Mouse (Mus musculus): ENCODE measurements around the gene Gm20388. TPM values are rescaled to one million over a fixed set of nuclear protein-coding genes. Genes with fewer than 3 reads are reported as not detected.
A peak's percentile ranks its signal among the peaks of the same experiment; 100 is the strongest.

Gm20388 gene
- total RNA-seq, 2 experiments from 2014 or later, result 11.4 to 18.1 TPM

DNA sequence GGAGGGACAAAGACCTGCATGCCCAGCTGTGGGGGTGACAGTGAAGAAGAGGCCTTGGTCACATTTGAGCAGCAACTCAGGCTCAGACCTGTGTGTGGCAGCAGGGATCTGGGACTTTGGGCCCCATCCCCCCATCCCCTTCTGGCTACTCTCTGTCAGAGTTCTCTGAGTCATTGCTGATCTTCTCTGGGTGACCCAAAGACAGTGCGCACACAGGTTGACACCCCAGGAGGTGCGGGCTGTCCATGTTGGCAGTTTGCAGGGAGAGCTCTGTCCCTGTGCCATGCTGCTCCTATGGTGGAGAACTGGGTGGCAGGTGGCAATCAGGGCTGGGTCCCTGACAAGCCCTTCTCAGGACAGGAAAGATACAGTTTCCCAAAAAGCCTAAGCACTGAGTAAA, 1859.0 kb downstream of the Gm20388 start:
- no peak for ATAC-seq (replicated peaks; ENCODE audit: low FRiP score, low TSS enrichment, poor library complexity, severe bottlenecking)

- ATAC-seq (replicated peaks; ENCODE audit: low FRiP score, low TSS enrichment, poor library complexity, severe bottlenecking), result no peak
Measured at GRCm38 (mm10) chr8:121770845-121771752, 1860.5 kb downstream of the Gm20388 start.

- no peak for ATAC-seq (replicated peaks; ENCODE audit: low FRiP score, low TSS enrichment, poor library complexity, severe bottlenecking)
Measured at GRCm38 (mm10) chr8:121773876-121774275, 1863.2 kb downstream of the Gm20388 start.

- ATAC-seq (replicated peaks; ENCODE audit: low FRiP score, low TSS enrichment, poor library complexity, severe bottlenecking), result no peak
Measured at GRCm38 (mm10) chr8:121782493-121782892, 1871.9 kb downstream of the Gm20388 start.

DNA sequence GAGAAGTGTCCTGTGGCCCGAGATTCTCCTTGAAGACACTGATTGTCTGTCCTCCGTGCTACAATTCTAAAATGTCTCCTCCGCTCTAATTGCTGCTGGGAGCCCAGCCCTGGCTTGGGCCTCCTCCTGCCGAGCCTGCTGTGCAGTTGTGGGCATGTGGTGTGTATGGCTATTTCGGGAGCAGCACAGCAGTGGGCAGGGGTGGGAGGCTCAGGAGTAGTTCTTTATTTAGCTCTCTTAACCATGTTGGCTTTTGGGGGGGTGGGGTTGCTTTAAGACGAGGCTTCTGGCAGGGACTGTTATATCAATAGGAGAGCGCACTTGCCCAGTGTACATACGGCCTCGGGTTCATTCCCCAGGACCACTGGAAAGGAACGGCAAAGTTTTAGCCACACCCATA, 1875.9 kb downstream of the Gm20388 start:
- no peak for ATAC-seq (replicated peaks; ENCODE audit: low FRiP score, low TSS enrichment, poor library complexity, severe bottlenecking)

- no peak for ATAC-seq (replicated peaks; ENCODE audit: low FRiP score, low TSS enrichment, poor library complexity, severe bottlenecking)
Measured at GRCm38 (mm10) chr8:121788786-121789185, 1878.1 kb downstream of the Gm20388 start.

GRCm38 (mm10) chr8:121792159-121792558, 1881.5 kb downstream of the Gm20388 start:
- no peak for ATAC-seq (replicated peaks; ENCODE audit: low FRiP score, low TSS enrichment, poor library complexity, severe bottlenecking)

DNA sequence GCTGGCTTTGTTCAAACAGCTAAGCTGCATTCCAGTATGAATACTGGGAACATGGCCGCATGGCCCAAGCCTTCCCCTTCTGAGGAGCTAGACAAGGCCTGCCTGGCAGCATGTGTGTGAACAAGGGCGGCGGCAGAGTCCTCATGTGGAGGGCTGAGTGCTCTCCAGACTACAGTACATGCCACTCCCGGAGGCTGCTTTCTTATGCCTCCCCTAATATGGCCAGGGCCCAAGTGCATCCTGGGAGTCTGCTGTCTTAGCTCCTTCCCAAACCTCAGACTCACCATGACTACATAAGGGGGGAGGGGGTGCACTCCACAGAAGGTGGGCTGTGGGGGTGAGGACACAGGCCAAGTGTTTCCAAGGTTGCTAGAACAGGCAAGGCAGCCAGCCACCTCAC, 1882.0 kb downstream of the Gm20388 start:
- ATAC-seq (replicated peaks; ENCODE audit: low FRiP score, low TSS enrichment, poor library complexity, severe bottlenecking), result no peak

- ATAC-seq (replicated peaks; ENCODE audit: low FRiP score, low TSS enrichment, poor library complexity, severe bottlenecking), result no peak
Measured at GRCm38 (mm10) chr8:121794151-121794550, 1883.5 kb downstream of the Gm20388 start.

GRCm38 (mm10) chr8:121795461-121795860, 1884.8 kb downstream of the Gm20388 start:
- ATAC-seq (replicated peaks; ENCODE audit: low FRiP score, low TSS enrichment, poor library complexity, severe bottlenecking), result no peak

DNA sequence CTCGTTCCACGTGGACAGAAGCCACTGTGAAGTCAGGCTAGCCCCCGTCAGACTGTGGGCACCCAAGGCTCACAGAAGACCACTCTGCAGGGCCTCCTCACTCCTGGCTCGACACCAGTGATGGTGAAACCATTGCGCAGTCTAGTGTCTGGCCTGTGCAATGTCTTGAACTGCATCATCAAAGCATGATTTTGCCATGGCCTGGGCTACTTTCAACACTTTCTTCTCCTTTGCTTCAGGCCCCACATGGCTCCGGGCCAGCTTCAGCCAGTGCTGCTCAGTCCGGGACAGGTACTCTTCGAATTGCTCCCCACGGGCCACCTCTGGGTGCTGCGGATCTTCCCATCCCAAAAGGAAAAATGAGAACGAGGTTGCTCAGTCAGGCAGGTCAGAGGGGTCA, 1885.8 kb downstream of the Gm20388 start:
- ATAC-seq (replicated peaks; ENCODE audit: low FRiP score, low TSS enrichment, poor library complexity, severe bottlenecking), result no peak

DNA sequence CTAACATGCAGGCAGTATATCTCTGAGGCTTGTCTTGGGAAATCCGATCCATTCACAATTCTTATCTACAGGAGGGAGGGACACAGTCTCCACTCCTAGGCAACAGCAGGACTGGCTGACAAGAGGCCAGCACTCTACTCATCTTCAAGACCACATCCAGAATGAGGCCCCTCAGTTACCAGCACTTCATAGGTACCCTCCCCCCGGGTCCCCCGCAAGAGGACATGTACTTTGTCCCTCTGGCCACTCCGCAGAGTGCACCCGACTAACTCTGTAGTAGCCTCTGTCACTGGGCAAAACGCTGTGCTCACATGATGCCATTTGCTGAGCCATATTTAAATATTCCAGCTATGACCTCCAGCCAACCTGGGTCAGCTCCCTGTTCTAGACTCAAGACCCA, 1887.8 kb downstream of the Gm20388 start:
- ATAC-seq (replicated peaks; ENCODE audit: low FRiP score, low TSS enrichment, poor library complexity, severe bottlenecking), result no peak

DNA sequence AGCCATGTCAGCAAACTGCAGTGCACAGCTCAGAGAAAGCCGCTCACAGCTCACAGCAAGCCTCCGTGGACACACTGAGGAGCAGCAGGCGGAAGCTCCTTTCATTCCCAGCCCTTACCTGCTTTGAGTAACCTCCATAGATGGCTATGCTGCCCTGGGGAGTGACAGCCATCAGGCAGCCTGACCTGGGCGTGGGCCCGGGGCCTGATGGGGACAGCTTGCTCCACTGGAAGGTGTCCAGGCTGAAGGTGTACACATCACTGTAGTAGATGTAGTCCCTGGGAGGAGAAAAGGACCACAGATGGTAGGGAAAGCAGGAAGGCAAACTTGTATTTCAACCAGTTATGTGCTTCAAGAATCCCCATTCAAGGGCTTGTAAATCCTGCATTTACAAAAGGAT, 1894.2 kb downstream of the Gm20388 start:
- ATAC-seq (replicated peaks; ENCODE audit: low FRiP score, low TSS enrichment, poor library complexity, severe bottlenecking), result no peak

GRCm38 (mm10) chr8:121806126-121806525, 1895.5 kb downstream of the Gm20388 start:
- no peak for ATAC-seq (replicated peaks; ENCODE audit: low FRiP score, low TSS enrichment, poor library complexity, severe bottlenecking)

GRCm38 (mm10) chr8:121808032-121808431, 1897.4 kb downstream of the Gm20388 start:
- no peak for ATAC-seq (replicated peaks; ENCODE audit: low FRiP score, low TSS enrichment, poor library complexity, severe bottlenecking)

- no peak for ATAC-seq (replicated peaks; ENCODE audit: low FRiP score, low TSS enrichment, poor library complexity, severe bottlenecking)
Measured at GRCm38 (mm10) chr8:121809524-121810155, 1899.0 kb downstream of the Gm20388 start.

DNA sequence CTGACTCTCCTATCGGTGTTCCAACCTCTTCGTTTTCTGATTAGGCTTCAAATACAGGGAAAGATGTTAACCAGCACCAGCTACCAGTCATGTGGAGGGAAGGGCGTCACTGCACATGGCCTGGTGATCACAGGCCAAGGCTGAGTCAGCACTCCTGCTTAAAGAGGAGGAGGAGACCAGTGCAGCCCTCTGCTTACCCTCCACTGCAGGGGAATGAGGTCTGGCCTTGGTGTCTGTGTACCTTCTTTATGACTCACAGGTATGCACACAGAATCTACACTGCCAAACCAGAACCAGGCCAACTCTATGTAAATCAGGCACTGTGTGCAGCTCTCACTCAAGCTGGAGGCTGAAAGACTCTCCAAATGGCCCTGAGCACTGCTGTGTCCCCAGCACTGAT, 1900.9 kb downstream of the Gm20388 start:
- ATAC-seq (replicated peaks; ENCODE audit: low FRiP score, low TSS enrichment, poor library complexity, severe bottlenecking), result no peak

- no peak for ATAC-seq (replicated peaks; ENCODE audit: low FRiP score, low TSS enrichment, poor library complexity, severe bottlenecking)
Measured at GRCm38 (mm10) chr8:121811931-121812570, 1901.4 kb downstream of the Gm20388 start.

GRCm38 (mm10) chr8:121818226-121818625, 1907.6 kb downstream of the Gm20388 start:
- ATAC-seq (replicated peaks; ENCODE audit: low FRiP score, low TSS enrichment, poor library complexity, severe bottlenecking), result 0 out of 2 replicates have a peak, but pooled peaks have one; percentile 22

GRCm38 (mm10) chr8:121820840-121821239, 1910.2 kb downstream of the Gm20388 start:
- ATAC-seq (replicated peaks; ENCODE audit: low FRiP score, low TSS enrichment, poor library complexity, severe bottlenecking), result no peak

Data from megakaryocyte-erythroid progenitor cell, adult 5-6 weeks (primary cell).